Mouse (Mus musculus) C3H10T1/2 (cell line): ENCODE results near the gene Phc3. TPM values are rescaled to one million over a fixed set of nuclear protein-coding genes. Genes with fewer than 3 reads are reported as not detected.

ENCODE experiments used
- polyA plus RNA-seq, 2 experiments: library from polyadenylated mRNA; unstranded; fragments of >200 nt; fragmentation: generic; extraction: Trizol; gene quantifications; one replicate each; pipeline ENCODE4 v1.2.1; 2012; ENCODE audit warnings: missing spikeins in 2 of 2

Gene Phc3
- 1 to 10 TPM in 1 of 2 experiments, under 1 TPM in 1; 0.29 to 4.4 TPM for polyA plus RNA-seq

DNA sequence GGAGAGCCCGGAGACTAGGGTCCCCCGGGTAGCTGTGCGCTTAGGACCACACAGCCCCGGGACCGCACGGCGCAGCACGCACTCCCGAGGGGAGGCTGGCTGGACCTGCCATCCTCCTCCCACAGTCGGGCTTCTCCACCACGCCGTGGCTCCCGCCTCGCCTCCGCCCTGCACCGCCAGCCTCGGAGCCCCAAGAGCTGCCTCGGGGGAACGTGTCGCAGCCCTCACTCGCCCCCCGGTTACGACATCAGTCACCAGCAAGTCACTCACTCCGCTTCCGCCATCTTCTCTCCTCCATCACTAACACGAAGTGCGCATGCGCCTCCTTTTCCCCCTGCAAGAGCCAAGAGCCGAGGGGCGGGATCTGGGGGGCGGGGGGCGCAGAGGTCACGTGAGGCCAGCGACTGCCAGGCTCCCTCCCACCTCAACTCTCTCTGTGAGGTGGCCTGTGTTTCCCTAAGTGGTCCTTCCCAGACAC, at the start of gene Phc3:
Gene Phc3 (minus strand): TSS at position 312 of the 478 bp plus-strand sequence.

DNA sequence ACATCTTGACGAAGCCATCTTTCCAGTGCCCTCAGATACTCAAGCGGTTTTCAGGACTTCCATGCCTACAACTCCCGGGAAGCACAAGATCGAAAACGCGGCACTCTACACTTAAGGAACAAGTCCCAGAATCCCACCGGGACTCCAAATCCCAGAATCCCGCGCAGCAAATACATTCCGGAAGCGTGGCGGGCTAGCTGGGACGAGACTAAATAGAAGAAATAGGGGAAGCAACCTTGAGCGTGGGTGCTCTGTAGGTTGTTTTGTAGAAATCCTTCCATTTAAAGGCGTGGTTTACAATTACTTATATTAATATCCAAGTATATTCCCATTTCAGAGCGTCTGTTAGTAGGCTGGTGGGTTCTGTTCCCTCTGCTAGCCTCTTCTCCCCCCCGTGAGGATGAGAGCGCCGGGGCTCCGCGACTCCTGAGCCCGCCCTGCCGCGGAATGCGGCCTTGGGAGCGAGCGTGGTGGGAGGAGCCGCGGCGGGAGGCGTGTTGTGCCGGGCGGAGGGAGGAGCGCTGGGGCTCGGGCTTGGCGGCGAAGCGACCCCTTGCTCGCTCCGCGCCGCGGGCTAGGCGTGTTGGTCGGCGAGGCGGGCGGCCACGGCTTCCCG, 26.2 kb upstream of the Phc3 start, which contains the start of gene Prkci:
Gene Prkci (plus strand): TSS at position 465 of the 616 bp plus-strand sequence.

DNA sequence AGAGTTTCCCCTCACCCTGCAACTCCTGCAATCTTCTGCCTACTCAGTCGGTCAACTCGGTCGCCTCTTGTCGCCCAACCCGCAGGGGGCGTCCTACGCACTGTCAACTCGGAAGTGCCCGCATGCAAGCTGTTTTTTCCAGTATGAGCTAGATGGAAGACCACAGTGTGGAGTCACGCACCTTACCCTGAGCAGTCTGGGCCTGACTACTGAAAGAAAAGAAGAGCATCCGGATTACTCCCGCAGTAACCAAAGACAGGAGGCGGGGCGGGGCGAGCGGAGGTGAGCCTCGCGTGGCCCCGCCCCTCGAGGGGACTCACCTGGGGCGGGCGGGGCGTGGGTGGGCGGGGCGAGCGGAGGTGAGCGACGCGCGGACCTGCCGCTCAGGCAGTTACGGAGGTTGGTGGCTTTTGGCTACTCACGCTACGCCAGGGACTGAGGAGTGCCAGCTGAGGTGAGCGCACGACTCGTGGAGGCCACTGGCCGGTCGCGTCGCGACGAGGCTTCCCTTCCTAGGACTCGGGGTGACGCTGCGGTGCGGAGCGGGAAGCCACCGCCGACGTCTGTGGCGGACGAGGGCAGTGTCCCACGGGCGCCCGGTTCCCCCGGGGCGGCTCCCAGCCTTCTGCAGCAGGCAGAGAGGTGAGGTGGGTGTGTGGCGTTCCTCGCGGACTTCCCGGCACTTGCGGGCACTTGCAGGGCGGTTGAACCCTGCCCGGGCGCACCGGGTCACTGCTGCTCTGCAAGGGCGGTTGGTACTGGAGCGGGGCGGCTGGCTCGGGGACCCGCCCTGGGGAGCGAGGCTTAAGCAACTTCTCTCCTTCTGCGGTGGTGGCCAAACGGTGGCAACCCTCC, 113.4 kb downstream of the Phc3 start, which contains the start of gene Gpr160:
Gene Gpr160 (plus strand): TSS at position 347 of the 855 bp plus-strand sequence.

Other genes with a start within 250 kb of the Phc3 start
- gene Samd7, start 223.1 kb downstream of the Phc3 start, polyA plus RNA-seq: not detected
- 10 to 100 TPM in 1 of 2 experiments, 1 to 10 TPM in 1; 3.1 to 26.1 TPM for gene Sec62, start 176.5 kb downstream of the Phc3 start, polyA plus RNA-seq
- under 1 TPM in 1 of 2 experiments, not detected in 1; 0.24 TPM for gene Gpr160, start 113.5 kb downstream of the Phc3 start, polyA plus RNA-seq
- 1 to 10 TPM in 1 of 2 experiments, under 1 TPM in 1; 0.68 to 6.9 TPM for gene Prkci, start 26.3 kb upstream of the Phc3 start, polyA plus RNA-seq
- gene Skil, start 125.6 kb upstream of the Phc3 start, polyA plus RNA-seq: under 1 TPM; 0.16 to 0.42 TPM
- gene Cldn11, start 180.5 kb upstream of the Phc3 start, polyA plus RNA-seq: under 1 TPM in 1 of 2 experiments, not detected in 1; 0.02 TPM